Mouse (Mus musculus) R1 (cell line): ENCODE measurements at regions not wholly inside any gene's neighbourhood (a gene's known extent, or its start where the extent isn't known, plus 50 kb on each side); places are given as distances from the start of the nearest gene placed in this dataset.

Experiments
- DNase-seq: peaks from one replicate; pipeline ENCODE4 v3.0.0-alpha.2; 2018; ENCODE audit warnings: low read depth, low spot score

GRCm38 (mm10) chr6:14298167-14298566, 426.8 kb upstream of the 2610001J05Rik start:
- DNase-seq = no peak

- DNase-seq = no peak
Observed at GRCm38 (mm10) chr6:14297428-14297827, 426.1 kb upstream of the 2610001J05Rik start.

GRCm38 (mm10) chr6:14290843-14291242, 419.5 kb upstream of the 2610001J05Rik start:
- DNase-seq = no peak

- no peak for DNase-seq
Observed at GRCm38 (mm10) chr6:14281476-14281875, 410.2 kb upstream of the 2610001J05Rik start.

GRCm38 (mm10) chr6:14261941-14262340, 390.6 kb upstream of the 2610001J05Rik start:
- no peak for DNase-seq

- DNase-seq = no peak
Observed at GRCm38 (mm10) chr6:14240331-14240730, 369.0 kb upstream of the 2610001J05Rik start.

- DNase-seq = no peak
Observed at GRCm38 (mm10) chr6:14239151-14239550, 367.8 kb upstream of the 2610001J05Rik start.

GRCm38 (mm10) chr6:14230823-14231222, 359.5 kb upstream of the 2610001J05Rik start:
- DNase-seq = no peak

GRCm38 (mm10) chr6:14207509-14207908, 336.2 kb upstream of the 2610001J05Rik start:
- DNase-seq = peak; percentile 49

GRCm38 (mm10) chr6:14197107-14197506, 325.8 kb upstream of the 2610001J05Rik start:
- DNase-seq = no peak

GRCm38 (mm10) chr6:14195351-14195750, 324.0 kb upstream of the 2610001J05Rik start:
- DNase-seq = peak; percentile 2

GRCm38 (mm10) chr6:14191387-14192023, 320.2 kb upstream of the 2610001J05Rik start:
- DNase-seq = no peak

- DNase-seq = no peak
Observed at GRCm38 (mm10) chr6:14185921-14186420, 314.7 kb upstream of the 2610001J05Rik start.

GRCm38 (mm10) chr6:14147370-14147769, 276.1 kb upstream of the 2610001J05Rik start:
- DNase-seq = no peak

GRCm38 (mm10) chr6:14146394-14146793, 275.1 kb upstream of the 2610001J05Rik start:
- DNase-seq = no peak

- no peak for DNase-seq
Observed at GRCm38 (mm10) chr6:14142107-14142751, 270.9 kb upstream of the 2610001J05Rik start.

GRCm38 (mm10) chr6:14130392-14131144, 259.2 kb upstream of the 2610001J05Rik start:
- no peak for DNase-seq

GRCm38 (mm10) chr6:14129394-14129793, 258.1 kb upstream of the 2610001J05Rik start:
- DNase-seq = no peak

GRCm38 (mm10) chr6:14122311-14122710, 251.0 kb upstream of the 2610001J05Rik start:
- DNase-seq = no peak

- DNase-seq = no peak
Observed at GRCm38 (mm10) chr6:14121479-14121878, 250.2 kb upstream of the 2610001J05Rik start.

- DNase-seq = no peak
Observed at GRCm38 (mm10) chr6:14094907-14095306, 223.6 kb upstream of the 2610001J05Rik start.

- no peak for DNase-seq
Observed at GRCm38 (mm10) chr6:14081884-14082283, 210.6 kb upstream of the 2610001J05Rik start.
